Mouse (Mus musculus) kidney, postnatal 0 days (tissue): ENCODE data around the gene Dynll1. TPM values are rescaled to one million over a fixed set of nuclear protein-coding genes. Genes with fewer than 3 reads are reported as not detected.

ENCODE experiments used
- ATAC-seq: fragments of 200-750 bp; cut with Nextera tagmentation; replicated peaks from 2 replicates; pipeline ENCODE4 v1.8.0; 2017; ENCODE audit warnings: low read depth, moderate number of reproducible peaks, moderate TSS enrichment, moderate library complexity; ENCODE audit not compliant: low FRiP score
- DNase-seq: peaks from one replicate; pipeline ENCODE4 v3.0.0-alpha.2; 2016; ENCODE audit warnings: low spot score
- H3K27ac ChIP-seq: fragments of 300-500 bp; sonication (generic); 2 replicates; pipeline ENCODE4 v1.5.1; 2014; ENCODE audit warnings: mild to moderate bottlenecking
- H3K27me3 ChIP-seq: fragments of 300-500 bp; sonication (generic); 2 replicates; pipeline ENCODE4 v1.6.1; 2014; ENCODE audit warnings: low read length, mixed read lengths; ENCODE audit not compliant: insufficient read depth
- H3K36me3 ChIP-seq: fragments of 300-500 bp; sonication (generic); 2 replicates; pipeline ENCODE4 v1.6.1; 2014; ENCODE audit warnings: low read length, mixed read lengths; ENCODE audit not compliant: insufficient read depth
- H3K4me1 ChIP-seq: fragments of 300-500 bp; sonication (generic); replicated peaks from 2 replicates; pipeline ENCODE4 v1.6.1; 2014; ENCODE audit warnings: antibody characterized with exemption, low read length, mixed read lengths; ENCODE audit not compliant: insufficient read depth
- H3K4me2 ChIP-seq: fragments of 300-500 bp; sonication (generic); 2 replicates; pipeline ENCODE4 v1.6.1; 2014; ENCODE audit warnings: mild to moderate bottlenecking, low read length, moderate library complexity, mixed read lengths
- H3K4me3 ChIP-seq: fragments of 300-500 bp; sonication (generic); replicated peaks from 2 replicates; pipeline ENCODE4 v1.5.1; 2014; ENCODE audit warnings: low read depth, low read length
- H3K9ac ChIP-seq: fragments of 300-500 bp; sonication (generic); 2 replicates; pipeline ENCODE4 v1.6.1; 2014; ENCODE audit warnings: low read depth, low read length
- H3K9me3 ChIP-seq: fragments of 300-500 bp; sonication (generic); replicated peaks from 2 replicates; pipeline ENCODE4 v1.6.1; 2016; ENCODE audit warnings: low read length, inconsistent platforms, mixed read lengths
- CTCF ChIP-seq: IDR thresholded peaks from 2 replicates; pipeline ENCODE4 v1.5.1; 2016; ENCODE audit warnings: antibody characterized with exemption, low read depth, mild to moderate bottlenecking, moderate library complexity
- WGBS: fragments of 180-500 bp; shearing (Covaris S2); extraction: QIAGEN DNeasy Blood & Tissue Kit; methylation state at CpG from one replicate; pipeline ENCODE4 v1.1.7; 2014; 5-methylcytosine and 5-hydroxymethylcytosine counted together
- polyA plus RNA-seq: library from polyadenylated mRNA; unstranded; fragments of >200 nt; fragmentation: Nextera tagmentation; extraction: Ambion mirVana; gene quantifications from 2 replicates; pipeline ENCODE4 v1.2.1, GENCODE M21; 2015

Dynll1 gene
- polyA plus RNA-seq, 1 experiment from 2014 or later, result 1,395 TPM

DNA sequence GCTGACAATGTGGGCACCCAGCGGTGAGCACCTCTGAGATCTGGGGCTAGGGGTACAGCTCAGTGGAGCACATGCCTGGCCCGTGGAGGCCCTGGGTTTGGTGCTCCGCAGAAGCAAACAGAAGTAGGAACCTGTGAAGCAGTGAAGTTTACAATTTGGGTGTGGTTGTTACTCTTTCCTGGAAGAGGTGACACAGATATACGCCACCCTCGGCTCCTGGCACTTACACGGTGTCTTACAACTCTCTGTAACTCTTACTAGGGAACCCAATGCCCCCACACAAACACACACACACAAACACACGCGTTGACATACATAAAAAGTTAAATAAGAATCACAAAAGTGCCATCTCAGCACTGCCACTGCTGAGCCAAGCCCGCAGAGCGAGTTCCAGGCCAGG lies 4.5 kb downstream of the Dynll1 start:
- WGBS, result 77% methylated on average over 10 of the region's 10 CpGs
- no peak overlapping the region for H3K27ac ChIP-seq
- no peak overlapping the region for H3K9ac ChIP-seq
- peaks cover 13% of the 10 kb centered on the region; the same call in 1 of the 2 replicates for H3K4me1 ChIP-seq
- no peaks in the 10 kb centered on the region for H3K9me3 ChIP-seq
- no peak overlapping the region for H3K4me3 ChIP-seq
- no peak for DNase-seq
- no peak for ATAC-seq
- TF ChIP-seq CTCF, result no peak
- no peak overlapping the region for H3K4me2 ChIP-seq
- no peaks in the 10 kb centered on the region for H3K27me3 ChIP-seq
- peaks cover 28% of the 10 kb centered on the region for H3K36me3 ChIP-seq

DNA sequence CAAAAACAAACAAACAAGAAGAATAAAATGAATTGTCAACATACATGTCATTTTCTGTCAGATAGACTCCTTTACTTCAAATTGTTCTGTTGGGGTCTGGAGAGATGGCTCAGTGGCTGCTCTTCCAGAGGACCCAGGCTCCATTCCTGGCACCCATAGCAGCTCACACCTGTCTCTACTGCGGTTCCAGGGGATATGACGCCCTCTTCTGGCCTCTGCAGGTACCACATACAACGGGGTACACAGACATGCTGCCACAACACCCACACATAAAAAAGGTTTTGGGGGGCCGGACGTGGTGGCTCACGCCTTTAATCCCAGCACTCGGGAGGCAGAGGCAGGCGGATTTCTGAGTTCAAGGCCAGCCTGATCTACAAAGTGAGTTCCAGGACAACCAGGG lies 6.6 kb downstream of the Dynll1 start:
- Histone ChIP-seq H3K4me3 (no peak overlapping the region), H3K36me3 (peaks cover 41% of the 10 kb centered on the region), H3K4me2 (no peak overlapping the region), H3K9me3 (no peaks in the 10 kb centered on the region), H3K27me3 (no peaks in the 10 kb centered on the region), H3K4me1 (peaks cover 10% of the 10 kb centered on the region; the same call in 1 of the 2 replicates), H3K9ac (no peak overlapping the region), H3K27ac (no peak overlapping the region)
- WGBS, result 94% methylated on average over 8 of the region's 8 CpGs
- ATAC-seq (no peak), DNase-seq (no peak)
- peak; percentile 35; the same call in 1 of the 2 replicates for TF ChIP-seq CTCF

DNA sequence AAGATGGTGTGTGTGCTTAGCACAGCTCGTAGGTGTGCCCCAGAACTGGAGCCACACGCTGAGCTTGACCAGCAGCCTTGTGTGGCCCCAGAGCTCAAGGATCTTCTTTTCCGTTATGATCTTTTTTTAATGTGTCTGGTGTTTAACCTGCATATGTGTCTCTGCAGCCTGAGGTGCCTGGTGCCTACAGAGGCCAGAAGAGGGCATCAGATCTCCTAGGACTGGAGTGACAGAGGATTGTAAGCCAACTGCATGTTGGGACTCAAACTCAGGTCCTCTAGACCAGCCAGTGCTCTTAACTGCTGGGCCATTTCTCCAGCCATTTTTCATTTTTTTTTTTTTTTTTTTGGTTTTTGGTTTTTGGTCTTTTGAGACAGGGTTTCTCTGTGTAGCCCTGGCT lies 16.1 kb downstream of the Dynll1 start:
- 90% methylated on average over 3 of the region's 3 CpGs for WGBS
- DNase-seq (no peak), ATAC-seq (no peak)
- Histone ChIP-seq H3K4me1 (no peaks in the 10 kb centered on the region), H3K27me3 (no peaks in the 10 kb centered on the region), H3K4me2 (no peak overlapping the region), H3K4me3 (no peak overlapping the region), H3K9ac (no peak overlapping the region), H3K9me3 (no peaks in the 10 kb centered on the region), H3K27ac (no peak overlapping the region), H3K36me3 (peaks cover 23% of the 10 kb centered on the region)
- TF ChIP-seq CTCF, result peak; percentile 56

DNA sequence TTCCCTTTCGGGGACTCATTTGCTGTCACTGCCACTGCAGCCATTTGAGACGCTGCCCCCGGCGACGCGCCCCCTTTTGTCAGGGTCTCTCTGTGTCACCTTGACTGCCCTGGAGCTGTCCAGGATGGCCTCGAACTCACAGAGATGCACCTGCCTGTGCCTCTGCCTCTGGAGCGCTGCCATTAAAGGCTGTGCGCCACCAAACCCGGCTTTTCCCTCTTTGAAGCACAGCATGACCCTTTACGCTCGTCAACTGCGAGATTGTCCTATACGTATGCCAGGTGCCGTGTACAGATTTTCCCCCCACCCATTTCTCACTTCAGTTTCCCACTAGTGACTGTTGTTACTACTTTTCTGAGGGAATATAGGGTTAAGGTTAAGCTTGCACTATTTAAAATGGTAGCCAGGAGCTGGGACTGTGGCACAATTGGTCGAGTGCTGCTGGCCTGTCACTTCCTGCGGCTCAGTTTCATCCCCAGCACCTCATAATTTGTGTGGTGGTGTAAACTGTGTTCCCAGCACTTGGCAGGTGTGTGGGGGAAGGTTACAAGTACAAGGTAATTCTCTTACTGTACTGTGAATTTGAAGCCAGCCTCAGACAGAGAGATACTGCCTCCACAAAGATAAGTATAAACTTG lies 20.6 kb downstream of the Dynll1 start:
- no peak for DNase-seq
- Histone ChIP-seq H3K4me3 (peak overlapping the region; percentile 91), H3K27me3 (no peaks in the 10 kb centered on the region), H3K4me2 (peak overlapping the region; percentile 79), H3K36me3 (peaks cover 14% of the 10 kb centered on the region), H3K9me3 (no peaks in the 10 kb centered on the region), H3K9ac (peak overlapping the region; percentile 85), H3K27ac (peak overlapping the region; percentile 65; the same call in 1 of the 2 replicates), H3K4me1 (no peaks in the 10 kb centered on the region)
- WGBS, result 4% methylated on average over 17 of the region's 17 CpGs
- ATAC-seq, result no peak
- TF ChIP-seq CTCF, result no peak

DNA sequence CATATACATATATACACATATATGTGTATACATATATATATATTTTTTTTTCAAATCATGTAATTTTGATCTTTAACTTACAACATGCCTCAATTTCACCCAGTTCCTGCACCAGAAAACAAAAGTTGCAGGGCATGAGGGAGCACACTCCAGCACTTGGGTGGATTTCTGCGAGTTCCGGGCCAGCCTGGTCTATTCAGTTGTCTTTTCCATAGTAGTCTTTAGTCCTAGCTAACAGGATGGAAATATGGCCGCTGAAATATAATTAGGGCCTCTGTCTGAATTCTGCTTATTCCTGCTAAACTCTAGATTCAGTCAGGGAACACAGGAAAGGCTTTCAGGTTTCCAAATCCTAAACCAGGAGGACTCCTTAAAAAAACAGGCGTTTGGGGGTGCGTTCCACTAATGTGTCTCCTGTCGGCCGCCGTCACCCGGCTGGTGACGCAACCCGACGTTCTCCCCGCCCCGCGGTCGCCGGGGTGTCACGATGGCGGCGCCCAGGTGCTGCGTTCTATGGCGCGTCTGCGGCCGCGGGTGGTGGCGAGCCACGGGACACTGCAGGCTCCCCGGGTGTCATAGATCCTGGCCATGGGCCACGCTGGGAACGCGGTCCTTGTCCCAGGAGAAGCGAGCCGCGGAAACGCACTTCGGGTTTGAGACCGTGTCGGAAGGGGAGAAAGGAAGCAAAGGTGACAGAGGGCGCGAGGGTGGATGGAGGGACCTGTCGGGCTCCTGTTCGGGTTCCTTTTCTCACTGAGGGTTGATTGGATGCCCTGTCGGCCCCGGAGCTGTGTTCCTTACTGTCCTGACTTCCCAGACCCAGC lies 21.4 kb downstream of the Dynll1 start, which contains the start of gene Coq5:
Gene Coq5, plus strand, starts transcription at position 441 of the 824 bp plus-strand sequence.
- ATAC-seq (peak; percentile 70; the same call in 1 of the 2 replicates), DNase-seq (peak; percentile 82)
- Histone ChIP-seq H3K9me3 (no peaks in the 10 kb centered on the region), H3K9ac (peak within 1 kb of the TSS; percentile 85), H3K4me3 (peak within 1 kb of the TSS; percentile 91), H3K27ac (peak within 1 kb of the TSS; percentile 65; the same call in 1 of the 2 replicates), H3K4me1 (no peaks in the 10 kb centered on the region; the same call in 1 of the 2 replicates), H3K27me3 (no peaks in the 10 kb centered on the region), H3K36me3 (peaks cover 10% of the 10 kb centered on the region), H3K4me2 (peak within 1 kb of the TSS; percentile 79)
- WGBS, result 3% methylated on average over 41 of the region's 45 CpGs
- no peak for TF ChIP-seq CTCF

DNA sequence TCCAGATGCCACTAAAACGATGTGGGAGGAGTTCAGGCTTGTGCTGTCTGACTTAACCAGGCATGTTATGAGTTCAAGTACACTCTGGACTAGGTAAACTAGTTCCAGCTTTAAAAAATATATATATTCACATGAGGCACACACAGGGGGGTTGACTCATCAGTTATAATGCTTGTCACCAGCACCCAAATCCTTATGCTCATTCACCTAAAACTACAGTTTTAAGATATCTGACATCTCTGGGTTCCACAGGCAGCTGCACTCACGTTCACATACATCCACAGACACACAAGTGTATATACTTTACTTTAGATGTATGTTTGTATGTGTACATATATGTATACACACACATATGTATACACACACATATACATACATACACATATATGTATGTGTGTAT lies 22.0 kb downstream of the Dynll1 start:
- no peak for TF ChIP-seq CTCF
- Histone ChIP-seq H3K4me1 (no peaks in the 10 kb centered on the region; the same call in 1 of the 2 replicates), H3K27me3 (no peaks in the 10 kb centered on the region), H3K4me2 (no peak overlapping the region), H3K27ac (no peak overlapping the region), H3K36me3 (0 out of 2 replicates have a peak, but pooled peaks cover 5% of the 10 kb centered on the region), H3K9me3 (no peaks in the 10 kb centered on the region), H3K9ac (no peak overlapping the region), H3K4me3 (no peak overlapping the region)
- ATAC-seq (no peak), DNase-seq (no peak)
- 59% methylated on average over 2 of the region's 2 CpGs for whole genome bisulfite sequencing
